Mouse (Mus musculus) hindbrain, embryonic 10.5 days (tissue): ENCODE results near the gene Siae. TPM values are rescaled to one million over a fixed set of nuclear protein-coding genes. Genes with fewer than 3 reads are reported as not detected.

Experiments
- DNase-seq: peaks from one replicate; pipeline ENCODE4 v3.0.0-alpha.2; 2017; ENCODE audit warnings: low spot score
- H3K27ac ChIP-seq: fragments of 300-500 bp; sonication (generic); 2 replicates; pipeline ENCODE4 v1.5.1; 2016; ENCODE audit warnings: mild to moderate bottlenecking, moderate library complexity
- H3K27me3 ChIP-seq: fragments of 300-500 bp; sonication (generic); 2 replicates; pipeline ENCODE4 v1.6.1; 2016; ENCODE audit warnings: mild to moderate bottlenecking; ENCODE audit not compliant: poor library complexity, insufficient read depth, severe bottlenecking
- H3K36me3 ChIP-seq: fragments of 300-500 bp; sonication (generic); 2 replicates; pipeline ENCODE4 v1.6.1; 2016; ENCODE audit warnings: mild to moderate bottlenecking, moderate library complexity
- H3K4me1 ChIP-seq: fragments of 300-500 bp; sonication (generic); replicated peaks from 2 replicates; pipeline ENCODE4 v1.6.1; 2016; ENCODE audit warnings: mild to moderate bottlenecking
- H3K4me3 ChIP-seq: fragments of 300-500 bp; sonication (generic); 2 replicates; pipeline ENCODE4 v1.5.1; 2016; ENCODE audit warnings: mild to moderate bottlenecking, moderate library complexity
- H3K9me3 ChIP-seq: fragments of 300-500 bp; sonication (generic); 2 replicates; pipeline ENCODE4 v1.6.1; 2016; ENCODE audit warnings: mild to moderate bottlenecking, moderate library complexity
- WGBS: fragments of 180-500 bp; shearing (Covaris S2); methylation state at CpG from one replicate; pipeline ENCODE4 v1.1.7; 2016; 5-methylcytosine and 5-hydroxymethylcytosine counted together
- polyA plus RNA-seq: library from polyadenylated mRNA; unstranded; fragments of >200 nt; fragmentation: Nextera tagmentation; extraction: Ambion mirVana; gene quantifications from 2 replicates; pipeline ENCODE4 v1.2.1, GENCODE M21; 2016

Gene Siae
- polyA plus RNA-seq, 1 experiment from 2014 or later: 8.2 TPM

- no peak overlapping the region for H3K27ac ChIP-seq
- 0 out of 2 replicates have a peak, but pooled peaks cover 4% of the 10 kb centered on the region for H3K36me3 ChIP-seq
- no peaks in the 10 kb centered on the region for H3K27me3 ChIP-seq
- no peak overlapping the region for H3K4me3 ChIP-seq
- H3K4me1 ChIP-seq: no peaks in the 10 kb centered on the region
- no peaks in the 10 kb centered on the region for H3K9me3 ChIP-seq
- WGBS: 89% methylated on average over 2 of the region's 2 CpGs
- DNase-seq: no peak
Measured at GRCm38 (mm10) chr9:37598637-37599036, 43.1 kb downstream of the Siae start.

GRCm38 (mm10) chr9:37600538-37601205 lies 45.2 kb downstream of the Siae start:
- 89% methylated on average over 2 of the region's 2 CpGs for WGBS
- DNase-seq: no peak

DNA sequence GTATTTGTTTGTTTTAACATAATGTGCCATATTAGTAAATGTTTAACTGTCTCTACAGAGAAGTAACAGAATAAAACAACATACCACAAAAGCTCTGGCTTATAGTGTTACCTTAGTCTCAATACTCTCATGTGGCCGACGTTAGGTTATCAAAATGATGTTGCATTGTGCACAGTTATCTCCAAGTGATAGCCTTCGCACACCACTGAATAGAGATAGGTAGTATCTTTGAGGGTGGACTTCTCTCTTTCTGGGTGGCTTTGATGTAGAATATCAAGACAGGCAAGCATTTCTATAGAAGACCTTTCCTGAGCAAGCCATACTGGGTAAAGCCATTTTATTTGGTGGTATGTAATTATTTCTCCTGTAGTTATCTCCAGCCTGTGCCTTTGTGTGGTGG lies 49.6 kb downstream of the Siae start:
- Histone ChIP-seq H3K36me3 (0 out of 2 replicates have a peak, but pooled peaks cover 4% of the 10 kb centered on the region), H3K4me3 (no peak overlapping the region), H3K27ac (no peak overlapping the region), H3K27me3 (no peaks in the 10 kb centered on the region), H3K9me3 (no peaks in the 10 kb centered on the region), H3K4me1 (no peaks in the 10 kb centered on the region)
- no peak for DNase-seq
- WGBS: 92% methylated on average over 3 of the region's 3 CpGs

More at GRCm38 (mm10) chr9:37600538-37601205, 45.2 kb downstream of the Siae start:
- no peaks in the 10 kb centered on the region for H3K4me1 ChIP-seq
- no peaks in the 10 kb centered on the region for H3K27me3 ChIP-seq
- no peaks in the 10 kb centered on the region for H3K9me3 ChIP-seq
- no peak overlapping the region for H3K4me3 ChIP-seq
- no peak overlapping the region for H3K27ac ChIP-seq
- 0 out of 2 replicates have a peak, but pooled peaks cover 4% of the 10 kb centered on the region for H3K36me3 ChIP-seq

- no peak for DNase-seq
- Histone ChIP-seq H3K9me3 (no peaks in the 10 kb centered on the region), H3K27me3 (no peaks in the 10 kb centered on the region), H3K36me3 (no peaks in the 10 kb centered on the region), H3K27ac (no peak overlapping the region), H3K4me1 (peaks cover 12% of the 10 kb centered on the region), H3K4me3 (no peak overlapping the region)
- 83% methylated on average over 4 of the region's 4 CpGs for WGBS
Measured at GRCm38 (mm10) chr9:37609558-37609957, 54.1 kb downstream of the Siae start.

DNA sequence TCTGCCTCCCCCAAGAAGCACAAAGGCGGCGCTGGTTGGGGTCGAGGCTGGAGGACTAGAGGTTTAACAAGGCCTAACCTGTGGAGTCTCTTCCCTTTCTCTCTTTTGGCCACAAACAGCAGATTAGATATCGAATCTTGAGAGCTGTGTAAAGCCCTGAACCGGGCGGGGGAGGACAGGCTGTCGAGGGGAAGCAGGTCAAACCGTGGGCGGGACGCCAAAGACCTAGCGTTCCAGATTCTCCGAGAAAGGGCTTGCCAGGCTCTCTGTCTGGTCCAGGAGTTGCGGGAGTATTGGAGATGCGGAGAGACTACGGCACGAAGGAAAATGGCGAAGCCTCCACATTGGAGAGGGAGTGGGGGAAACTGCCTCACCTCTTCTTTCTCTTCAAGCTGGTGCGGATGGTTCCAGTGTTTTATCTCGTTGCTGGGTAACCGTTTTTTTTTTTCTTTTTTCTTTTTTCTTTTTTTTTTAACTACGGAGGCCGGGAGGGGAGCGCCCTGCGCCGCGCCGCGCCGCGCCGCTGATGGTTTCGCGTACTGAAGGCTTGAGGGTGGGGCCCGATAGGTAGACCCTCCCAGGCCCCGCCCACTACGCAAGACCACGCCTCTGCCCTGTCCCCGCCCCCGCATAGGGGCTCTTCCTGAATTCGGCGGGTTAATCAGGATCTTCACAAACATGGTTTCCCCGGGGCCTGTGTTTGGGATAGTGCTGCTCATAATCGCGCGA lies 57.8 kb downstream of the Siae start, which contains the start of gene Spa17:
TSS of gene Spa17 (minus strand) at position 541 of the 729 bp plus-strand sequence.
- Histone ChIP-seq H3K4me1 (peaks cover 12% of the 10 kb centered on the region), H3K27me3 (peaks cover 6% of the 10 kb centered on the region; the same call in 1 of the 2 replicates), H3K27ac (peak within 1 kb of the TSS; percentile 92), H3K36me3 (no peaks in the 10 kb centered on the region), H3K4me3 (peak within 1 kb of the TSS; percentile 74), H3K9me3 (no peaks in the 10 kb centered on the region)
- DNase-seq: peak; percentile 88
- WGBS: under 1% methylated on average over 45 of the region's 45 CpGs

DNA sequence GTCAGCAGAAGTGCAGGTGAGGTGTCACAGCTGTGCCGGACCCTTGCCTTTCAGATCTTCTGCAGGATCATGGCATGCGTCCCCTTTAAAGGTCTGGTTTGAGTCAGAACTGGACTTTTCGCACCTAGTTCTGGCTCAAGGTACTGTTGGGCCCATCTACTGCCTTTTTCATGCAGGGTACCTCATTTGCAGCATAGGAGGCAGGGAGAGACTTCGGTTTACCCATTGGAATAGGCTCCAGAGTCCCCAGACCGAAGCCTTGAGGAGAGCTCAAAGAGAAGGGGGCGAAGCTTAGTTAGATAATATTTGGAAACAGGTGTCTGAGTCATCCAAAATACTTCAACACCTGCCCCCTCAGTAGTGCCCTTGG lies 58.4 kb downstream of the Siae start:
- peaks cover 12% of the 10 kb centered on the region for H3K4me1 ChIP-seq
- H3K27ac ChIP-seq: peak overlapping the region; percentile 92
- H3K4me3 ChIP-seq: peak overlapping the region; percentile 74
- peaks cover 11% of the 10 kb centered on the region for H3K27me3 ChIP-seq
- DNase-seq: no peak
- H3K9me3 ChIP-seq: no peaks in the 10 kb centered on the region
- no peaks in the 10 kb centered on the region for H3K36me3 ChIP-seq
- 22% methylated on average over 6 of the region's 6 CpGs for WGBS

DNA sequence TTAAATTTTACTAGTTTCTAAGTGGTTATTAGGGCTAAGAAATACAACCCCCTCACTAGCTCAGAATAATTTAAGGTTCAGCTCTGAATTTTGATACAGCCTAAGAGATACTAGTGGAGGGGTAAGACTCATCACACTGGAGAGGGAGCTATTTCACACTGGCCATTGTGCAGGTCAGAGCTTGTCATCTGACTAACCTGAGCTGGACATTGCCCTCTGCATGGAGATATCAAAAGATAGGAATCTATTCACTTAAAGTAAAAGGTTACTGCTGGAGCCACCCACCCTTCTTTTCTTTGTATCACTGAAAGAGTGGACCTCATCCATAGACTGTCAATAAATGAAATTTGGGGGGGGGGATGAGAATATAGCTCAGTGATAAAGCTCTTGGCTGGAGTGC lies 58.8 kb downstream of the Siae start:
- Histone ChIP-seq H3K27ac (0 out of 2 replicates have a peak overlapping the region, but pooled peaks have one; percentile 92), H3K9me3 (no peaks in the 10 kb centered on the region), H3K4me1 (peaks cover 12% of the 10 kb centered on the region), H3K27me3 (peaks cover 11% of the 10 kb centered on the region), H3K4me3 (peak overlapping the region; percentile 74), H3K36me3 (no peaks in the 10 kb centered on the region)
- DNase-seq: no peak

GRCm38 (mm10) chr9:37615220-37615619 lies 59.7 kb downstream of the Siae start:
- whole genome bisulfite sequencing: 76% methylated on average over 5 of the region's 5 CpGs
- no peak for DNase-seq
- no peak overlapping the region for H3K4me3 ChIP-seq

GRCm38 (mm10) chr9:37616770-37617169 lies 61.3 kb downstream of the Siae start:
- H3K27ac ChIP-seq: no peak overlapping the region
- no peak for DNase-seq
- H3K27me3 ChIP-seq: peaks cover 11% of the 10 kb centered on the region
- no peaks in the 10 kb centered on the region for H3K36me3 ChIP-seq
- WGBS: 51% methylated on average over 2 of the region's 2 CpGs
- H3K9me3 ChIP-seq: no peaks in the 10 kb centered on the region
- H3K4me3 ChIP-seq: no peak overlapping the region
- H3K4me1 ChIP-seq: peaks cover 12% of the 10 kb centered on the region

More at GRCm38 (mm10) chr9:37615220-37615619, 59.7 kb downstream of the Siae start:
- Histone ChIP-seq H3K27me3 (peaks cover 11% of the 10 kb centered on the region), H3K9me3 (no peaks in the 10 kb centered on the region), H3K4me1 (peaks cover 12% of the 10 kb centered on the region), H3K27ac (no peak overlapping the region), H3K36me3 (no peaks in the 10 kb centered on the region)

DNA sequence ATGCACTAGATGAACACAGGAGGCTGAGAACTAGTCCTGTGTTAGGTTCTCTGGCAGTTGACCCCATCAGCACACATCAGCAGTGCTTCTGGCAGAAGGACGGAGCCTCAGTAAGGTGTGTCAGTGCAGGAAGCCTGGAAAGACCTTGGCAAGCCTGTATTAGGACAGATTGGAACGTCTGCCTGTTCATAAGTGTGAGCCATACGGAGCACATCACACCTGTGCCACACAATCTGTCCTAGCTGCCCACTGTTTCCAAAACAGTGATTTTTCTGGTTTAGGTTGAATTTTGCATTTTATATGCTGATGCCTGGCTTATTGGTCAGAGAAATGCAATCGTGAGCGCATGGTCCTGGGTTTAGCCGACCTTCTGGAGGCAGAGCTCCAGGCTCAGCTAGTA lies 65.8 kb downstream of the Siae start:
- 90% methylated on average over 6 of the region's 6 CpGs for WGBS
- Histone ChIP-seq H3K4me3 (no peak overlapping the region), H3K36me3 (no peaks in the 10 kb centered on the region), H3K4me1 (peaks cover 15% of the 10 kb centered on the region), H3K27ac (no peak overlapping the region), H3K27me3 (peaks cover 11% of the 10 kb centered on the region), H3K9me3 (no peaks in the 10 kb centered on the region)
- DNase-seq: no peak

DNA sequence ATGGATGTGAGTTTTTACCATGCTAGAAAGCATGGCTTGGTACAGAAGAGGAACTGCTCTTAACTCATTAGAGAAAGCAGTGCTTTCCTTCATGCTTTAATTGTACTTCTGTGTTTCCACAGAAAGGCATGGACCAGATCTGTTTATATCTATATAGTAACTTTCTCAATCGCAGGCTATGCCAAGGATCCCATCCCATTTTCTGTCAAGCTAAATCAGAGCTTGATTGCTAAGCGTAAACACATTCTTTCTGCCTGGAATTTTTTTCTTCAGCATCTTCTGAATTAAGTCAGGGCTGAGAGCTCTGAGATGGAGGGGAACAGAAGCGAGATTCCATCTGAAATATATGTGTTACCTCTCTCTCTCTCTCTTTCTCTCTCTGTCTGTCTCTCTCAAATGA lies 68.5 kb downstream of the Siae start:
- DNase-seq: no peak
- Histone ChIP-seq H3K4me1 (peaks cover 17% of the 10 kb centered on the region), H3K27me3 (no peaks in the 10 kb centered on the region), H3K36me3 (no peaks in the 10 kb centered on the region), H3K9me3 (no peaks in the 10 kb centered on the region), H3K4me3 (no peak overlapping the region), H3K27ac (no peak overlapping the region)
- 85% methylated on average over 3 of the region's 3 CpGs for WGBS

GRCm38 (mm10) chr9:37624502-37624901 lies 69.0 kb downstream of the Siae start:
- no peak for DNase-seq
- Histone ChIP-seq H3K9me3 (no peaks in the 10 kb centered on the region), H3K4me3 (no peak overlapping the region), H3K27me3 (no peaks in the 10 kb centered on the region), H3K36me3 (no peaks in the 10 kb centered on the region), H3K27ac (no peak overlapping the region), H3K4me1 (peaks cover 17% of the 10 kb centered on the region)
- WGBS: 93% methylated on average over 1 of the region's 1 CpGs

GRCm38 (mm10) chr9:37625129-37625528 lies 69.6 kb downstream of the Siae start:
- Histone ChIP-seq H3K4me1 (peaks cover 17% of the 10 kb centered on the region), H3K27ac (no peak overlapping the region), H3K36me3 (no peaks in the 10 kb centered on the region), H3K27me3 (no peaks in the 10 kb centered on the region), H3K4me3 (no peak overlapping the region; the same call in 1 of the 2 replicates), H3K9me3 (no peaks in the 10 kb centered on the region)
- WGBS: 52% methylated on average over 3 of the region's 3 CpGs
- no peak for DNase-seq
